In the genomic region with DNA sequence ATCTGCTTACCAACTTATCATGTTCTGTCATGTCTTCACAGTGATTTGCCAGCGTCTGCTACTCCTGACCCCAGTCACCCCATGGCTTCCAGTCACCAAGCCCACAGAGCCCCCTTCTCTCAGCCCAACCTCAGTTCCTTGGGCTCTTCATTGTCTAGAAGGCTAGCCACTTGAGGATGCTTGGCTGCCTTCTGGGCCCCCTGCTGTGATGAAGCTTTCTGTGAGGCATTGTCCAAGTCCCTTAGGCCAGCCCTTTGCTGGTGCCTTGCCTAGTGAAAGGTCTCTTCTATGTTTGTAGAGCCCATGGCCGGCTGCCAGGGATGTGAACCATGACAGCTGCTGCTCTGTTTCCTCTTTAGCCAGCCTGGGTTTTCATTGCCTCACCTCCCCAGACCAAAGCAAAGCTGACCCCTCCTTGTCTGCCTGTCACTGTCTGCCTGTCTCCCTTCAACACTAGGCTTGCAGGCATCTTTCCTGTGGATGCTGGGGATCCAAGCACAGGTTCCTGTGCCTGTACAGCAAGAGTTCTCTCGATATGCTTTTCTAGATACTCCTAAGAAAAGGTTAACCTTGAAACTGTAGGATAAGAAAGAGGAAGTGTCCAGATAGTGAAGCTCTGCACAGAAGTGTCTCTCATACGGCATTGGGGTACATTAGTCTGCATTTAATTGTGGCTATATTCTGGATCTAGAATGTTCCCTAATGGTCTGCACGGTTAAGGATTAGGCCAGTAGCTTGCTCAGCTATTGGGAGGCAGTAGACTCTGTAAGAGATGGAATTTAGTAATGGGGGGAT, we compare ENCODE assay signal across 8 mouse cellular contexts.
A peak's percentile ranks its signal among the peaks of the same experiment; 100 is the strongest.
DNase-seq lines count a peak whose midpoint lies in the region; ATAC-seq and TF ChIP-seq lines count a peak whose summit lies in the region.

No protein-coding gene starts in this region.

- TF ChIP-seq CTCF in kidney, postnatal 0 days (IDR thresholded peaks at IDR 0.05; ENCODE audit: low read depth): no peak

- H3K4me1 ChIP-seq in neural tube, embryonic 11.5 days (ENCODE audit: control insufficient read depth, insufficient read depth, low read length): no peaks in the 10 kb centered on the region
- H3K4me1 ChIP-seq in neural tube, embryonic 15.5 days: no peaks in the 10 kb centered on the region
- peaks cover 18% of the 10 kb centered on the region for H3K4me1 ChIP-seq in heart, embryonic 13.5 days
- H3K4me1 ChIP-seq in kidney, postnatal 0 days (replicated peaks; ENCODE audit: insufficient read depth, low read length): peaks cover 14% of the 10 kb centered on the region; the same call in 1 of the 2 replicates
- no peaks in the 10 kb centered on the region for H3K4me1 ChIP-seq in forebrain, embryonic 16.5 days (replicated peaks; ENCODE audit: control insufficient read depth, insufficient read depth, low read length)

- no peaks in the 10 kb centered on the region for H3K9me3 ChIP-seq in neural tube, embryonic 11.5 days (ENCODE audit: control insufficient read depth, low read length)
- H3K9me3 ChIP-seq in neural tube, embryonic 15.5 days (replicated peaks): no peaks in the 10 kb centered on the region
- no peaks in the 10 kb centered on the region for H3K9me3 ChIP-seq in heart, embryonic 13.5 days
- no peaks in the 10 kb centered on the region for H3K9me3 ChIP-seq in kidney, postnatal 0 days (replicated peaks; ENCODE audit: low read length)
- H3K9me3 ChIP-seq in forebrain, embryonic 16.5 days (ENCODE audit: control insufficient read depth, low read length): no peaks in the 10 kb centered on the region

- peak; percentile 19 for DNase-seq in neural tube, embryonic 11.5 days (ENCODE audit: low spot score)
- peak; percentile 67 to 82 for DNase-seq in cerebellum, postnatal 14 days
- peak; percentile 91 for DNase-seq in kidney, postnatal 0 days (ENCODE audit: low spot score)
- DNase-seq in spleen, postnatal 4 days (ENCODE audit: low spot score in 2 of 2): peak; percentile 66 to 81

- H3K27ac ChIP-seq in neural tube, embryonic 11.5 days (ENCODE audit: low read depth, low read length): no peak overlapping the region
- H3K27ac ChIP-seq in neural tube, embryonic 15.5 days (replicated peaks): no peak overlapping the region
- 0 out of 2 replicates have a peak overlapping the region, but pooled peaks have one; percentile 28 for H3K27ac ChIP-seq in heart, embryonic 13.5 days (replicated peaks)
- peak overlapping the region; percentile 56; the same call in 1 of the 2 replicates for H3K27ac ChIP-seq in kidney, postnatal 0 days
- H3K27ac ChIP-seq in forebrain, embryonic 16.5 days (ENCODE audit: low read length): no peak overlapping the region

- no peak overlapping the region for H3K9ac ChIP-seq in neural tube, embryonic 11.5 days (ENCODE audit: low read length)
- no peak overlapping the region for H3K9ac ChIP-seq in neural tube, embryonic 15.5 days (replicated peaks)
- no peak overlapping the region for H3K9ac ChIP-seq in heart, embryonic 13.5 days
- H3K9ac ChIP-seq in kidney, postnatal 0 days (ENCODE audit: low read depth, low read length): no peak overlapping the region
- H3K9ac ChIP-seq in forebrain, embryonic 16.5 days (replicated peaks; ENCODE audit: low read depth, low read length): no peak overlapping the region

- ATAC-seq in neural tube, embryonic 11.5 days (ENCODE audit: insufficient read depth, low FRiP score, low TSS enrichment): no peak
- ATAC-seq in neural tube, embryonic 15.5 days (ENCODE audit: low FRiP score): no peak
- no peak; the same call in 1 of the 2 replicates for ATAC-seq in heart, embryonic 13.5 days (ENCODE audit: extremely low read depth, insufficient number of reproducible peaks, low FRiP score, low TSS enrichment)
- ATAC-seq in kidney, postnatal 0 days (replicated peaks; ENCODE audit: low FRiP score, low read depth): peak; percentile 89
- ATAC-seq in megakaryocyte, adult 5-6 weeks (ENCODE audit: poor library complexity, severe bottlenecking): peak; percentile 97
- no peak for ATAC-seq in forebrain, embryonic 16.5 days

- WGBS in neural tube, embryonic 11.5 days: 63% methylated on average over 5 of the region's 5 CpGs
- 64% methylated on average over 5 of the region's 5 CpGs for WGBS in neural tube, embryonic 15.5 days
- 33% methylated on average over 5 of the region's 5 CpGs for WGBS in heart, embryonic 13.5 days
- WGBS in kidney, postnatal 0 days: 36% methylated on average over 5 of the region's 5 CpGs
- WGBS in forebrain, embryonic 16.5 days: 66% methylated on average over 5 of the region's 5 CpGs

- H3K36me3 ChIP-seq in neural tube, embryonic 11.5 days (ENCODE audit: control insufficient read depth, insufficient read depth, low read length): no peaks in the 10 kb centered on the region
- H3K36me3 ChIP-seq in neural tube, embryonic 15.5 days: no peaks in the 10 kb centered on the region
- H3K36me3 ChIP-seq in heart, embryonic 13.5 days: no peaks in the 10 kb centered on the region
- no peaks in the 10 kb centered on the region for H3K36me3 ChIP-seq in kidney, postnatal 0 days (ENCODE audit: insufficient read depth, low read length)
- H3K36me3 ChIP-seq in forebrain, embryonic 16.5 days (ENCODE audit: control insufficient read depth, insufficient read depth): no peaks in the 10 kb centered on the region

- no peak overlapping the region for H3K4me3 ChIP-seq in neural tube, embryonic 11.5 days (ENCODE audit: low read depth, low read length)
- H3K4me3 ChIP-seq in neural tube, embryonic 15.5 days (replicated peaks): no peak overlapping the region
- H3K4me3 ChIP-seq in heart, embryonic 13.5 days: no peak overlapping the region
- H3K4me3 ChIP-seq in kidney, postnatal 0 days (replicated peaks; ENCODE audit: low read depth, low read length): no peak overlapping the region
- no peak overlapping the region for H3K4me3 ChIP-seq in forebrain, embryonic 16.5 days (replicated peaks; ENCODE audit: low read length)

- no peak overlapping the region for H3K4me2 ChIP-seq in neural tube, embryonic 11.5 days (ENCODE audit: low read depth)
- H3K4me2 ChIP-seq in neural tube, embryonic 15.5 days: no peak overlapping the region
- H3K4me2 ChIP-seq in heart, embryonic 13.5 days: no peak overlapping the region
- no peak overlapping the region for H3K4me2 ChIP-seq in kidney, postnatal 0 days (ENCODE audit: low read length)
- H3K4me2 ChIP-seq in forebrain, embryonic 16.5 days (ENCODE audit: low read length): no peak overlapping the region

- H3K27me3 ChIP-seq in neural tube, embryonic 11.5 days (ENCODE audit: control insufficient read depth, insufficient read depth, low read length): no peaks in the 10 kb centered on the region
- no peaks in the 10 kb centered on the region for H3K27me3 ChIP-seq in neural tube, embryonic 15.5 days (replicated peaks)
- no peaks in the 10 kb centered on the region for H3K27me3 ChIP-seq in heart, embryonic 13.5 days (replicated peaks)
- H3K27me3 ChIP-seq in kidney, postnatal 0 days (ENCODE audit: insufficient read depth, low read length): no peaks in the 10 kb centered on the region
- no peaks in the 10 kb centered on the region for H3K27me3 ChIP-seq in forebrain, embryonic 16.5 days (replicated peaks; ENCODE audit: control insufficient read depth, insufficient read depth, low read length)

Comparison
In these comparisons a context has a peak if more than half of its experiments do, and no peak if none do; other contexts are left out.
1. ATAC-seq: peak in kidney, postnatal 0 days (single experiment) and megakaryocyte, adult 5-6 weeks (single experiment); none in neural tube, embryonic 11.5 days (single experiment), neural tube, embryonic 15.5 days (single experiment), heart, embryonic 13.5 days (single experiment) and forebrain, embryonic 16.5 days (single experiment).
2. DNase-seq: peak in every context shown above with its lines; median percentile 91 in kidney, postnatal 0 days; 74 in cerebellum, postnatal 14 days; 74 in spleen, postnatal 4 days; 19 in neural tube, embryonic 11.5 days.
3. H3K27ac ChIP-seq: peak in heart, embryonic 13.5 days (single experiment) and kidney, postnatal 0 days (single experiment); none in neural tube, embryonic 11.5 days (single experiment), neural tube, embryonic 15.5 days (single experiment) and forebrain, embryonic 16.5 days (single experiment).